Mouse (Mus musculus) liver, embryonic 14.5 days (tissue): ENCODE measurements around the gene Gdpd1. TPM values are rescaled to one million over a fixed set of nuclear protein-coding genes. Genes with fewer than 3 reads are reported as not detected.
A peak's percentile ranks its signal among the peaks of the same experiment; 100 is the strongest.

Source experiments
- ATAC-seq: fragments of 200-750 bp; cut with Nextera tagmentation; 2 replicates; pipeline ENCODE4 v1.8.0; 2017; ENCODE audit warnings: moderate number of reproducible peaks, mild to moderate bottlenecking, moderate library complexity; ENCODE audit not compliant: insufficient read depth
- DNase-seq, 3 experiments: peaks; one replicate each; pipeline ENCODE4 v3.0.0-alpha.2; 2012 to 2013; ENCODE audit warnings: low read depth in 3 of 3, low spot score in 3 of 3
- H3K27ac ChIP-seq: fragments of 300-500 bp; sonication (generic); 2 replicates; pipeline ENCODE4 v1.5.1; 2014; ENCODE audit warnings: moderate library complexity, mild to moderate bottlenecking, control low read depth, inconsistent platforms
- H3K27me3 ChIP-seq: fragments of 300-500 bp; sonication (generic); 2 replicates; pipeline ENCODE4 v1.6.1; 2014; ENCODE audit warnings: mild to moderate bottlenecking, low read length, moderate library complexity; ENCODE audit not compliant: control insufficient read depth, insufficient read depth
- H3K36me3 ChIP-seq: fragments of 300-500 bp; sonication (generic); replicated peaks from 2 replicates; pipeline ENCODE4 v1.6.1; 2014; ENCODE audit warnings: low read depth; ENCODE audit not compliant: control insufficient read depth, insufficient read depth
- H3K4me1 ChIP-seq, 2 experiments: fragments of 200-500 bp in 1 of 2; fragments of 300-500 bp in 1 of 2; sonication (generic) in 1 of 2; replicated peaks; 2 replicates each; pipeline ENCODE4 v1.6.1; 2012 to 2014; ENCODE audit warnings: antibody characterized with exemption in 1 of 2, inconsistent platforms in 1 of 2, low read length in 1 of 2; ENCODE audit not compliant: control insufficient read depth in 2 of 2, insufficient read depth in 2 of 2
- H3K4me2 ChIP-seq: fragments of 300-500 bp; sonication (generic); 2 replicates; pipeline ENCODE4 v1.6.1; 2014; ENCODE audit warnings: low read depth, mild to moderate bottlenecking, control low read depth, moderate library complexity
- H3K4me3 ChIP-seq, 2 experiments: fragments of 200-500 bp in 1 of 2; fragments of 300-500 bp in 1 of 2; sonication (generic) in 1 of 2; 2 replicates each; pipeline ENCODE4 v1.5.1; 2012 to 2014; ENCODE audit warnings: low read depth in 2 of 2, low read length in 2 of 2, mild to moderate bottlenecking in 2 of 2, control low read depth in 1 of 2, inconsistent platforms in 1 of 2, moderate library complexity in 1 of 2; ENCODE audit not compliant: insufficient read depth in 1 of 2
- H3K9ac ChIP-seq: fragments of 300-500 bp; sonication (generic); replicated peaks from 2 replicates; pipeline ENCODE4 v1.6.1; 2014; ENCODE audit warnings: mild to moderate bottlenecking, control low read depth, moderate library complexity
- H3K9me3 ChIP-seq: fragments of 300-500 bp; sonication (generic); 2 replicates; pipeline ENCODE4 v1.6.1; 2016; ENCODE audit warnings: low read length, mixed read lengths; ENCODE audit not compliant: control insufficient read depth
- CTCF ChIP-seq: IDR thresholded peaks from 2 replicates; pipeline ENCODE4 v1.5.1; 2016; ENCODE audit warnings: antibody characterized with exemption, low read depth, control low read depth
- EP300 ChIP-seq: IDR thresholded peaks from 2 replicates; pipeline ENCODE4 v1.6.1; 2016; ENCODE audit warnings: antibody characterized with exemption, low read depth
- WGBS: fragments of 180-500 bp; shearing (Covaris S2); extraction: QIAGEN DNeasy Blood & Tissue Kit; methylation state at CpG from one replicate; pipeline ENCODE4 v1.1.7; 2014; ENCODE audit not compliant: insufficient replicate concordance; 5-methylcytosine and 5-hydroxymethylcytosine counted together
- polyA plus RNA-seq, 2 experiments: library from polyadenylated mRNA; depleted of rRNA in 1 of 2; stranded (reverse) in 1 of 2; unstranded in 1 of 2; fragments of >200 nt; fragmentation: Nextera tagmentation in 1 of 2; extraction: Ambion mirVana in 1 of 2; gene quantifications; 2 replicates each; pipeline versions ENCODE4 v1.2.1 to v1.2.3; 2012 to 2014

Gene Gdpd1
- polyA plus RNA-seq, 2 experiments: 1.5 to 5.0 TPM

DNA sequence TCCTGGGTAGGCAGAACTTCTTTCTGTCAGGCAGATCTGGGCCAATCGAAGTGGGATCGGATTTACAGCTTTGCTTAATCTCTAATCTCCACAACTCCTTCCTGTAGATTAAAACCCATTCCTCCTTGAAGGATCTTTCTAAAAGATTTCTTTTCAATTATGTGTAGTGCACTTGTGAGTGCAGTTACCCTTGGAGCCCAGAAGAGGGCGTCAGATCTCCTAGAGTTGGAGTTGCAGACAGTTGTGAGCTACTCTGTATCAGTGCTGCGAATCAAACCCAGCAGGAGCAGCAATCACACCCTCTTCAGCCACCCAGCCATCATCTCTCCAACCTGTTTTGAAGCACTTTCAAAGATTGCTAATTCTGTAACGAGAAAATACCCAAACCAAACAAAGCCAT, 53.4 kb downstream of the Gdpd1 start:
- ATAC-seq: no peak
- 66% methylated on average over 5 of the region's 5 CpGs for WGBS

GRCm38 (mm10) chr11:87019431-87019830, 54.4 kb downstream of the Gdpd1 start:
- H3K27ac ChIP-seq: no peak overlapping the region
- no peak for DNase-seq
- no peak for TF ChIP-seq EP300
- no peak for TF ChIP-seq CTCF
- no peak overlapping the region for H3K4me3 ChIP-seq
- no peak for ATAC-seq
- H3K36me3 ChIP-seq: no peaks in the 10 kb centered on the region
- H3K4me1 ChIP-seq: no peaks in the 10 kb centered on the region
- WGBS: 65% methylated on average over 8 of the region's 8 CpGs
- H3K27me3 ChIP-seq: no peaks in the 10 kb centered on the region
- no peak overlapping the region for H3K4me2 ChIP-seq
- H3K9ac ChIP-seq: no peak overlapping the region
- H3K9me3 ChIP-seq: no peaks in the 10 kb centered on the region

More for the DNA sequence above, 53.4 kb downstream of the Gdpd1 start:
- Histone ChIP-seq H3K36me3 (no peaks in the 10 kb centered on the region), H3K4me1 (no peaks in the 10 kb centered on the region), H3K27me3 (no peaks in the 10 kb centered on the region), H3K4me3 (no peak overlapping the region), H3K9ac (no peak overlapping the region), H3K9me3 (no peaks in the 10 kb centered on the region), H3K4me2 (no peak overlapping the region), H3K27ac (no peak overlapping the region)
- no peak for DNase-seq
- TF ChIP-seq CTCF (no peak), EP300 (no peak)

DNA sequence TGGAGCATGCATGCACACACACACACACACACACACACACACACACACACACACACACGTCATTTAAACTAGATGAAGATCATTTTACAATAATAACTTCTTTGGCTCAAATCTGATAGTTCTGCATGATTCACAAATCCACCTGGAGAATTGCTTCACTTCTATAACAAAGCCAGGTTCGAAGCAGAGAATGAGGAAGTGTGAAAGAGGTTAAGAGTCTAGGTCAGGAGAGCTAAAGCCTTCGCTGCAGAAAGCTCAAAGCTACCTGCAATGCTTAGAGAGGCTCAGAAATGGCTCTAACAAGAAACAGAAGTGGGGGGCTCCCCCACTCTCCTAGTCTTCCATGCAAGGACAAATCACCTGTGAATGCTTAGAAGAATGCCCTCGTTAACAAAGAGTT, 55.8 kb downstream of the Gdpd1 start:
- H3K4me2 ChIP-seq: no peak overlapping the region
- no peaks in the 10 kb centered on the region for H3K9me3 ChIP-seq
- no peak overlapping the region for H3K9ac ChIP-seq
- H3K27ac ChIP-seq: no peak overlapping the region
- no peaks in the 10 kb centered on the region for H3K4me1 ChIP-seq
- TF ChIP-seq CTCF (no peak), EP300 (no peak)
- H3K4me3 ChIP-seq: no peak overlapping the region
- no peak for ATAC-seq
- 44% methylated on average over 4 of the region's 4 CpGs for WGBS
- no peaks in the 10 kb centered on the region for H3K27me3 ChIP-seq
- no peaks in the 10 kb centered on the region for H3K36me3 ChIP-seq
- DNase-seq: no peak

DNA sequence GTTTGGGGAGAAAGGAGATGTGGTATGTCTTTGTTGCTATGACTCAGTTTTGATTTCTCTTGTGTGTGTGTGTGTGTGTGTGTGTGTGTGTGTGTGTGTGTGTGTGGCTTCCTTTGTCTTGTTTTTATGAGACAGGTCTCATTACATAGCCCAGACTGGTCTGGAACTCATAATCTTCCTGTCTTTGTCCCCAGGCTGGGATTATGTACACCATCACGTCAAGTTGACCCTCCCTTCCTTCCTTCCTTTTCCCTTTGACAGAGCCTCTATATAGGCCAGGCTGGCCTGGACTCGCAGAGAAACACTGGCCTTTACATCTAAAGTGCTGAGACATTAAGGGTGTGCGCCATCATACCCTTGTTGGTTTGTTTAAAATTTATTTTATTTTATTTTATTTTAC, 58.2 kb downstream of the Gdpd1 start:
- H3K4me3 ChIP-seq: no peak overlapping the region
- ATAC-seq: no peak
- DNase-seq: no peak
- H3K9me3 ChIP-seq: no peaks in the 10 kb centered on the region
- no peak for TF ChIP-seq CTCF
- no peak for TF ChIP-seq EP300
- H3K27me3 ChIP-seq: no peaks in the 10 kb centered on the region
- H3K4me2 ChIP-seq: no peak overlapping the region
- WGBS: 48% methylated on average over 3 of the region's 3 CpGs
- H3K27ac ChIP-seq: no peak overlapping the region
- H3K36me3 ChIP-seq: no peaks in the 10 kb centered on the region
- no peaks in the 10 kb centered on the region for H3K4me1 ChIP-seq
- no peak overlapping the region for H3K9ac ChIP-seq

DNA sequence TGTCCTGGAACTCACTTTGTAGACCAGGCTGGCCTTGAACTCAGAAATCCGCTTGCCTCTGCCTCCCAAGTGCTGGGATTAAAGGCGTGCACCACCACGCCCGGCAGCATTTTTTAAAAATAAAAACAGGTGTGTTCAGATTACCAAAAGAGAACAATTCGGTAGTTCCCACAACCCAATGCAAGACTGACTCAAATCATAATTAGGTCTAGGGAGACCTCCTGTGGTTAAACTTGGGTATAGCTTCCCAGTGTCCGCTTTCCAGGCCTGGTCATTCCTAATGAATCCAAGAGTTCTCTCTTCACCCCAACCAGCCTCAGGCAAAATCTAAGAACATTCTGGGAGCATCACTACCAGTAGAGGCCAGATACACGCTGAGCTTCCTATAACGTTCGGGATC, 63.4 kb downstream of the Gdpd1 start:
- Histone ChIP-seq H3K9ac (no peak overlapping the region), H3K9me3 (no peaks in the 10 kb centered on the region), H3K4me3 (no peak overlapping the region), H3K27me3 (no peaks in the 10 kb centered on the region), H3K4me2 (no peak overlapping the region), H3K36me3 (no peaks in the 10 kb centered on the region), H3K4me1 (no peaks in the 10 kb centered on the region), H3K27ac (no peak overlapping the region)
- TF ChIP-seq EP300 (no peak), CTCF (peak; percentile 54)
- 17% methylated on average over 9 of the region's 9 CpGs for WGBS
- no peak for ATAC-seq
- no peak for DNase-seq
